Mouse (Mus musculus) C2C12 (cell line): ENCODE data around the gene Adamts20. TPM values are rescaled to one million over a fixed set of nuclear protein-coding genes. Genes with fewer than 3 reads are reported as not detected.
"Not testable (repeated sequence)": the region's sequence is repeated elsewhere in the genome, so short reads cannot be mapped to it uniquely, and the experiment has no call there.

Experiments used
- H3K27me3 ChIP-seq: one replicate; pipeline ENCODE4 v1.6.1; 2011; ENCODE audit not compliant: control insufficient read depth, insufficient read depth, insufficient read length
- H3K36me3 ChIP-seq: one replicate; pipeline ENCODE4 v1.6.1; 2011; ENCODE audit not compliant: control insufficient read depth, insufficient read depth
- H3K4me3 ChIP-seq: one replicate; pipeline ENCODE4 v1.5.1; 2011; ENCODE audit warnings: mild to moderate bottlenecking, control low read depth; ENCODE audit not compliant: poor library complexity, insufficient read depth, severe bottlenecking
- H3K79me2 ChIP-seq: one replicate; pipeline ENCODE4 v1.6.1; 2011; ENCODE audit not compliant: control insufficient read depth, insufficient read depth
- H3K79me3 ChIP-seq: one replicate; pipeline ENCODE4 v1.6.1; 2011; ENCODE audit warnings: low read depth, control low read depth
- H3ac ChIP-seq: one replicate; pipeline ENCODE3; 2011; ENCODE audit warnings: low read depth; ENCODE audit not compliant: control insufficient read depth, insufficient read length
- CEBPB ChIP-seq: IDR thresholded peaks from one replicate; pipeline ENCODE4 v1.6.1; 2011; ENCODE audit warnings: low read depth, mild to moderate bottlenecking, control low read depth, moderate library complexity
- CTCF ChIP-seq: IDR thresholded peaks from one replicate; pipeline ENCODE4 v1.5.1; 2011; ENCODE audit not compliant: control insufficient read depth, insufficient read depth, insufficient read length
- FOSL1 ChIP-seq: IDR thresholded peaks from one replicate; pipeline ENCODE4 v1.8.0; 2011; ENCODE audit warnings: mild to moderate bottlenecking, low read length; ENCODE audit not compliant: poor library complexity, insufficient read depth, severe bottlenecking
- MAX ChIP-seq: IDR thresholded peaks from one replicate; pipeline ENCODE4 v1.6.1; 2011; ENCODE audit warnings: mild to moderate bottlenecking, control low read depth
- MYOD1 ChIP-seq: IDR thresholded peaks from one replicate; pipeline ENCODE4 v1.6.1; 2011; ENCODE audit warnings: low read depth; ENCODE audit not compliant: control insufficient read depth, insufficient read length
- MYOG ChIP-seq: IDR thresholded peaks from one replicate; pipeline ENCODE4 v1.6.1; 2011; ENCODE audit not compliant: control insufficient read depth, insufficient read length; ENCODE audit errors: extremely low read depth
- USF1 ChIP-seq: IDR thresholded peaks from one replicate; pipeline ENCODE4 v1.6.1; 2011; ENCODE audit warnings: low read depth, mild to moderate bottlenecking, control low read depth, moderate library complexity
- long read RNA-seq, 2 experiments: library from polyadenylated mRNA; unstranded; transcript quantifications; one replicate each; pipeline ENCODE4 v2.0.0; 2019 to 2020
- polyA plus RNA-seq: library from polyadenylated mRNA; unstranded; fragments of >200 nt; fragmentation: generic; extraction: Trizol; gene quantifications from one replicate; pipeline ENCODE4 v1.2.1, GENCODE M21; 2012; ENCODE audit warnings: missing spikeins

Gene Adamts20
- not detected for polyA plus RNA-seq
- long read RNA-seq, experiment 1 = 0 reads
- long read RNA-seq, experiment 2 = 0 reads

DNA sequence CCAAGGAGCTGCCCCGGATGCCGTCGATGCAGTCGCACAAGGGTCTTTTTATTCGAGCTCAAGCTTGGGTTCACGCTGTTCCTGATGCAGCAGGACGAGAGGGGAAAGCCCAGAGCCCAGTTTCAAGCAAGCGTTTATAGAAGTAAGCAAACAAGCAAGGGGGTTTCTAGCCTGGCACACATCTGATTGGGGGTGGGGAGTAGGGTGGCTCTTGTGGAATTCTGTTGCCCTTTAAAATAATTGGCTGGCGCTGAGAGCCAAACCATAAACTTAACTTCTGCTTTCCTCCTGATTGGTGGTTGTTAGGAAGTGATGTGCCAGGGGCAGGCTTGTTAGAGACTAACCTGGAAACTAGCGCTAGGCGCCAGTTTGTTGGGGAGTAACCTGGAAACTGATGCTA, at the start of gene Adamts20:
Adamts20 (minus strand) TSS at position 101 of the 400 bp plus-strand sequence.
- Histone ChIP-seq H3K36me3 (no peaks in the 10 kb centered on the region), H3K4me3 (no peak within 1 kb of the TSS), H3K79me3 (no peaks in the 10 kb centered on the region), H3K79me2 (no peaks in the 10 kb centered on the region), H3K27me3 (no peaks in the 10 kb centered on the region), H3ac (no peak within 1 kb of the TSS)
- TF ChIP-seq CTCF (no peak), FOSL1 (no peak), MYOD1 (no peak), CEBPB (no peak), USF1 (no peak), MYOG (no peak), MAX (no peak)

DNA sequence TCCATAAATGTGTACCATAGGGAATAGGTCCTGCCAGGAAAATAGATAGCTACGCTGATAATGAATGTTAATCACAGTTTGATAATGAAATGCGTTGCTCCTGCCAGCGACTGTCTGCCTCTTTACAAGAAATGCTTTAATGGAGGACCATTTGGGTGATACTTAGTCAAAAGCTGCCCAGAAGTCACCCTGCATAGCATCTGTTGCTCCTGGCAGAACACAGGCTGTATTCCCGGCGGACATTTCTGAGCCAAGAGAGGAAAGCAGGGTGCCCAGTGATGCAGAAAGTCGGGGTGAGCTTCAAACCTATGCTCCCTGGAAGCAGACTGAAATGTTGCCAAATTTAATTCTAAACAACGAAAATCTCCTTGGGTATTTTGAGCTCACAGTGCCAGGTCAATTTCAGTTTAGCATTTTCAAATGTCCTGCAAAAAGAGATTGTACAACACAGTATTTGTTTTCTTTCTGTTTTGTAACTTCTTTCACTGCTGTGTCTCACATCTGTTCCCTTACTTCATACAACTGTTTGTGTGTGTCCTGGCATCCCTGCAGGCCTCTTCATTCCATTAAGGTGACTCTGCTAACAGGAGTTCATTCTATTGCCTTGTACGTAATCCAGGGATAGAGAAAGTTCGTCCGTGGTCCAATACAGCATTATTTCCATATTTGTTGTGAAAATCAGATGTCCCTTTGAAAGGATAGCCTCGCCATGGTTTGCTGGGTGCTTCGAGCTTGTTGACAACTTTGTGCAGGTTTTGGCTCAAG, 38.4 kb upstream of the Adamts20 start:
- TF ChIP-seq MAX = no peak
- TF ChIP-seq MYOD1 = no peak
- no peak for TF ChIP-seq MYOG
- Histone ChIP-seq H3K79me3 (no peaks in the 10 kb centered on the region), H3K4me3 (no peak overlapping the region), H3K79me2 (no peaks in the 10 kb centered on the region), H3K27me3 (no peaks in the 10 kb centered on the region), H3K36me3 (no peaks in the 10 kb centered on the region), H3ac (no peak overlapping the region)

DNA sequence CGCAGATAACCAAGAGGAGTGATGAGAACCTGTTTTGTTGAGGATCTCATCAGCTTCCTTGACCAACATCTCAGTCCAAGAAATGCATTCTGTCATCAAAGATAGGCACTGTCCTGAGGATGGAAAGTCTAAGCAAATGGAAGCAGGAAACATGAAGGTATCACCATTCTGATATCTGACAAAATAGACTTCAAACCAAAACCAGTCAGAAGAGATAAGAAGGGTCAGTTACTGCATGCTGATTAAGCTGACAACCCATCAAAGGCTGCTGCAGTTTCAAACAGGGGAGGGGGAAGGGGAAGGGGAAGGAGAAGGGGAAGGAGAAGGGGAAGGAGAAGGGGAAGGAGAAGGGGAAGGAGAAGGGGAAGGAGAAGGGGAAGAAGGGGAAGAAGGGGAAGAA, 34.0 kb upstream of the Adamts20 start:
- no peak overlapping the region for H3K4me3 ChIP-seq
- H3K27me3 ChIP-seq = no peaks in the 10 kb centered on the region
- no peak for TF ChIP-seq MAX
- H3ac ChIP-seq = no peak overlapping the region
- no peaks in the 10 kb centered on the region for H3K79me2 ChIP-seq
- H3K79me3 ChIP-seq = no peaks in the 10 kb centered on the region
- no peaks in the 10 kb centered on the region for H3K36me3 ChIP-seq

DNA sequence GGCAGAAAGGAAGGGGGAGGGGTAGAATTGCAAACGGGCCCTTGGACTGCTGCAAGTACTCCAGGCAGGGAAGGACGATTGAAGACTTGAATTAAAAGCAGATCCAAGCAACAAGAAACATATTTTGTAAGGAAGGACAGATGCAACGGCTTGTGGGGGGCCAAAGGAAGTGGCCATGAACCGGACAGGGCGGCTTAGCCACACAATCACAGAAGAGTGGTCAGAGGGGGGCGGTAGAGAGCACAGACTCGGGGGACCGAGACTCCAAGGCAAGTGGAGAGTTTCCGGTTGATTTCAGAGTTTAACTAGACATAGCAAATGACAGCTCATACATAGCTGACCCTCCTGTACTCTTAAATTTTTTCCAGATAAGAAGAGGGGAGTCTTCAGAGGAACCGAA, 30.7 kb upstream of the Adamts20 start:
- Histone ChIP-seq H3K36me3 (no peaks in the 10 kb centered on the region), H3K27me3 (peaks cover 9% of the 10 kb centered on the region), H3K79me3 (no peaks in the 10 kb centered on the region), H3ac (no peak overlapping the region), H3K4me3 (no peak overlapping the region), H3K79me2 (no peaks in the 10 kb centered on the region)
- no peak for TF ChIP-seq MYOG
- TF ChIP-seq MYOD1 = no peak
- no peak for TF ChIP-seq CTCF
- TF ChIP-seq CEBPB = no peak
- TF ChIP-seq FOSL1 = no peak
- no peak for TF ChIP-seq MAX
- no peak for TF ChIP-seq USF1

DNA sequence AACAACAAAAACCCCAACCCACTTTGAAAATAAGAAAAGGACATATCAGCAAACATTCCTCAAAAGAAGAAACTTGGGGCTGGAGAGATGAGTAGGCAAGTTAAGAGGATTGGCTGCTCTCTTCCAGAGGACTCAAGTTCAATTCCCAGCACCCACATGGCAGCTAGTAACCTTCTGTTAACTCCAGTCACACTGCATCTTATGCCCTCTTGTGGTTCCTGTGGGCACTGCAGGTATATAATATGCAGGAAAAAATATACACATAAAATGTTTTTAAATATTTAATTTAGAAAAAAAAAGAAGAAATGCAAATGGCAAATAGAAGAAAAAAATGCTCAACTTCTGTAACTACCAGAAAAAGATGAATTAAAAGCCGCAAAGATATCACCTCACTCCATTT, 29.2 kb upstream of the Adamts20 start:
- peaks cover 9% of the 10 kb centered on the region for H3K27me3 ChIP-seq
- TF ChIP-seq MYOG = no peak
- no peak overlapping the region for H3ac ChIP-seq
- no peak overlapping the region for H3K4me3 ChIP-seq
- no peaks in the 10 kb centered on the region for H3K36me3 ChIP-seq
- H3K79me2 ChIP-seq = no peaks in the 10 kb centered on the region
- no peaks in the 10 kb centered on the region for H3K79me3 ChIP-seq

DNA sequence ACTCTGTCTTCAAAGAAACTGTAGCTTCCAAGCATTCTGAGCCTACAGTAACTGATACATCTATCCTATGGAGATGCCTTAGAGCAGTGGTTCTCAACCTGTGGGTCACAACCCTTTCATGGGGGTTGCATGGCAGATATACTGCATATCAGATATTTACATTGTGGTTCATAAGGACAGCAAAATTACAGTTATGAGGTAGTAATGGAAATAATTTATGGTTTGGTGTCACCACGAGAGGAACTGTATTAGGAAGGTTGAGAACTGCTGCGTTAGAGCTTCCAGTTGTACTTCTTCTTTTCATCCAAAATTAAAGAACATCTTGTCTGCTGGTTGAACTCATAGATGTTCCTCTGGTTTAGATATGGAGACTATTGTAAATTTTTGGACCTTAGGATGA, 24.2 kb upstream of the Adamts20 start:
- H3K27me3 ChIP-seq = peaks cover 9% of the 10 kb centered on the region

DNA sequence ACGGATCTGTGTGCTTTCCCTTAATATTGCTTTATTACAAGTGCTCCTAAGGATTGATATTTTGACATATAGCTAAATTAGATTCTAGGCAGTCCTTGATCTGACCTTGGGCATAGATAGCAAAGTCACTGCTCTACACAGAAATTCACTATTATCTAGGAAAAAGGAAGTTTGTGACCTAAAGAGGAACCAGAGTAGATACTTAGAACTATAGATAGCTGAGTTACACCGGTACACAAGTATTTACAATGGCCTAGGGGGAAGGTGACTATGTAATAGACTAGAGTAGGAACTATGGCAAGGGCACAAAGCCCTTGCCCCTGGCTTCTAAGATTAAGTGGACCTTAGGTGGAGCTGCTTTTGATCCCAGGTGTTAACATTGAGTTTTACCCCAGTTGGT, 22.8 kb upstream of the Adamts20 start:
- not testable (repeated sequence) for H3K79me2 ChIP-seq, H3K4me3 ChIP-seq, H3K27me3 ChIP-seq, H3K79me3 ChIP-seq, H3ac ChIP-seq, H3K36me3 ChIP-seq

More for the DNA sequence above, 24.2 kb upstream of the Adamts20 start:
- Histone ChIP-seq H3K79me2 (no peaks in the 10 kb centered on the region), H3K79me3 (no peaks in the 10 kb centered on the region), H3K4me3 (no peak overlapping the region), H3K36me3 (no peaks in the 10 kb centered on the region), H3ac (no peak overlapping the region)
- no peak for TF ChIP-seq CTCF
- TF ChIP-seq MAX = no peak
- no peak for TF ChIP-seq FOSL1
- no peak for TF ChIP-seq MYOG
- no peak for TF ChIP-seq CEBPB
- TF ChIP-seq MYOD1 = no peak
- no peak for TF ChIP-seq USF1
